Mouse (Mus musculus) thymus, adult 2 months (tissue): ENCODE data around the gene Ambra1.

Experiments
- CTCF ChIP-seq: fragments of 200-500 bp; IDR thresholded peaks from 2 replicates; pipeline ENCODE4 v1.5.1; 2012; ENCODE audit warnings: mild to moderate bottlenecking, control low read depth, low read length, moderate library complexity, borderline replicate concordance; ENCODE audit not compliant: control insufficient read depth, poor library complexity, insufficient read depth; ENCODE audit errors: extremely low read depth
- POLR2A ChIP-seq: fragments of 200-500 bp; IDR thresholded peaks from 2 replicates; pipeline ENCODE4 v1.6.1; 2012; ENCODE audit warnings: mild to moderate bottlenecking, low read length, control low read depth, moderate library complexity; ENCODE audit not compliant: control insufficient read depth, poor library complexity, insufficient read depth; ENCODE audit errors: extremely low read depth

GRCm38 (mm10) chr2:91749811-91750261, 19.9 kb downstream of the Ambra1 start:
- TF ChIP-seq POLR2A, result no peak
- TF ChIP-seq CTCF, result no peak
